Comparison of ENCODE assay signal across 19 mouse cellular contexts in the genomic region with DNA sequence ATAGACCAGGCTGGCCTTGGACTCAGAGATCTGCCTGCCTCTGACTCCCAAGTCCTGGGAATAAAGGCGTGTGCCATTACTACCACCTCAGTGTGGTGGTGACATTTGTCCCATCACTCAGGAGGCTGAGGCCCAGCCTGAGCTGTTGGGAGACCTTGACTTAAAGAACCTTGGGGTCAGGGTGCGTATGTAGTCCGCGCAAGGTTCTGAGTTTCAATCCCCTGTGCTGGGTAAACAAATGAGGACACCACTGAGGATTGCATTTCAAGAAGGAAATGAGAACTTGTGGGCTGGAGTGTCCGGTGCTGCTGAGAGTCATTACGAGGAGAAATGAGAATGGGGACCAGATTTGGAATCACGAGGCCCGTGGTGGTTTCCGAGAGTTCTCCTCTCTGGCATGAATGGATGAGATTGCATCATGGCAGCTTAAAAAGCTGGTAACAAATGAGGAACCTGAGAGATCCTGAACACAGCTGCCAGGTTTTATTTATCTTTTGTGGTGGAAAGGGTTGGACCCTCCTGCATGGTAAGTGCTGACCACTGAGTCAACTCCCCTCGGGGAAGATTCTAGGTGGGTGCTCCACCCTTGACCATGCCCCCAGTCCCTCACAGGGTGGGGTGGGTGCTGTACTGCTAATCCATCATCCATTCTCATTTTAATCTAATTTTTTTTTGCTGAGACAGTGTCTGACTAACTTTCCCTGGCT. TPM values are rescaled to one million over a fixed set of nuclear protein-coding genes. Genes with fewer than 3 reads are reported as not detected.
DNase-seq lines count a peak whose midpoint lies in the region; ATAC-seq and TF ChIP-seq lines count a peak whose summit lies in the region.
"Had no signal": no experiment of that assay in that cellular context is flagged by ENCODE, and none has a peak within 500 bp of the region (broad histone marks: within the 10 kb centered on the region; RNA-seq: fewer than 3 reads in every experiment).

No protein-coding gene starts in this region.

- 71% methylated on average over 10 of the region's 10 CpGs for WGBS in kidney, adult 2 months
- 71% methylated on average over 10 of the region's 10 CpGs for WGBS in kidney, embryonic 16.5 days

- TF ChIP-seq CTCF in kidney, adult 2 months (conservative IDR thresholded peaks at IDR 0.05; ENCODE audit: insufficient read depth, insufficient read length, low read depth, low read length), result no peak
- no peak for TF ChIP-seq CTCF in CH12.LX (conservative IDR thresholded peaks at IDR 0.05 in 1 of 2, IDR thresholded peaks at IDR 0.05 in 1 of 2; ENCODE audit: low read depth in 2 of 2, low read length in 2 of 2)

- peak; percentile 98 for TF ChIP-seq EP300 in CH12.LX (IDR thresholded peaks at IDR 0.05; ENCODE audit: low read length)

- ATAC-seq in kidney, embryonic 16.5 days (ENCODE audit: low FRiP score, low TSS enrichment), result no peak
- ATAC-seq in granulocyte monocyte progenitor cell, adult 5-6 weeks (replicated peaks; ENCODE audit: poor library complexity, severe bottlenecking), result peak; percentile 96
- ATAC-seq in megakaryocyte progenitor cell, adult 5-6 weeks (replicated peaks; ENCODE audit: poor library complexity), result peak; percentile 93
- ATAC-seq: forebrain, postnatal 0 days; hindbrain, postnatal 0 days; midbrain, embryonic 13.5 days had no signal

- H3K4me1 ChIP-seq in kidney, adult 2 months (ENCODE audit: control insufficient read depth, insufficient read depth, low read length), result no peaks in the 10 kb centered on the region
- H3K4me1 ChIP-seq in kidney, embryonic 16.5 days (ENCODE audit: insufficient read depth, low read length), result no peaks in the 10 kb centered on the region
- H3K4me1 ChIP-seq in CH12.LX (ENCODE audit: control insufficient read depth in 1 of 2, insufficient read depth in 2 of 2), result peaks cover 32 to 78% of the 10 kb centered on the region in 2 experiments
- H3K4me1 ChIP-seq: midbrain, embryonic 13.5 days; neural tube, embryonic 12.5 days had no signal

- H3K4me3 ChIP-seq in kidney, adult 2 months (ENCODE audit: insufficient read depth, low read depth, low read length), result no peak overlapping the region
- no peak overlapping the region for H3K4me3 ChIP-seq in kidney, embryonic 16.5 days (ENCODE audit: low read length)
- H3K4me3 ChIP-seq in CH12.LX (replicated peaks in 1 of 3; ENCODE audit: low read depth in 2 of 3, low read length in 2 of 3, poor library complexity in 1 of 3), result peak overlapping the region; percentile 20 to 38 (median 26)
- H3K4me3 ChIP-seq: layer of hippocampus, adult 2 months; midbrain, embryonic 13.5 days; neural tube, embryonic 12.5 days had no signal

- no peak for TF ChIP-seq POLR2A in kidney, adult 2 months (IDR thresholded peaks at IDR 0.05; ENCODE audit: low read depth, low read length)
- TF ChIP-seq POLR2A in CH12.LX (IDR thresholded peaks at IDR 0.05; ENCODE audit: low read depth, low read length), result peak; percentile 45; the same call in 1 of the 2 replicates

- H3K4me2 ChIP-seq in kidney, embryonic 16.5 days (replicated peaks; ENCODE audit: low read depth, low read length), result no peak overlapping the region
- peak overlapping the region; percentile 31; the same call in 1 of the 2 replicates for H3K4me2 ChIP-seq in CH12.LX (ENCODE audit: insufficient read depth, low read depth, poor library complexity, severe bottlenecking)
- H3K4me2 ChIP-seq: midbrain, embryonic 13.5 days; neural tube, embryonic 12.5 days had no signal

- no peaks in the 10 kb centered on the region for H3K36me3 ChIP-seq in kidney, adult 2 months (ENCODE audit: control insufficient read depth, insufficient read depth, low read length)
- H3K36me3 ChIP-seq in kidney, embryonic 16.5 days (ENCODE audit: insufficient read depth, low read length), result no peaks in the 10 kb centered on the region
- peaks cover 6 to 19% of the 10 kb centered on the region in 2 experiments for H3K36me3 ChIP-seq in CH12.LX (replicated peaks in 1 of 2; ENCODE audit: control insufficient read depth in 1 of 2, insufficient read depth in 1 of 2, low read length in 1 of 2)
- H3K36me3 ChIP-seq: midbrain, embryonic 13.5 days; neural tube, embryonic 12.5 days had no signal

- TF ChIP-seq RAD21 in CH12.LX (IDR thresholded peaks at IDR 0.05; ENCODE audit: low read depth, low read length), result peak; percentile 2

- no peak overlapping the region for H3K9ac ChIP-seq in kidney, embryonic 16.5 days (replicated peaks; ENCODE audit: low read length)
- peak overlapping the region; percentile 94 for H3K9ac ChIP-seq in CH12.LX (ENCODE audit: insufficient read depth, low read depth)
- H3K9ac ChIP-seq: forebrain, postnatal 0 days; liver, embryonic 14.5 days; midbrain, embryonic 13.5 days; neural tube, embryonic 12.5 days had no signal

- peaks cover 36% of the 10 kb centered on the region for H3K79me2 ChIP-seq in CH12.LX (replicated peaks; ENCODE audit: control insufficient read depth, extremely low read depth, insufficient read depth, poor library complexity, severe bottlenecking)

- dilution Hi-C loops in CH12.LX (cut with MboI; ENCODE audit: extremely low pct_ligation_motif_present, extremely low pct_unique_long_range_greater_than_20kb, low sequenced_read_pairs), result no loop called here

- no peaks in the 10 kb centered on the region for H3K27me3 ChIP-seq in kidney, adult 2 months (replicated peaks; ENCODE audit: control insufficient read depth, insufficient read depth, low read length)
- no peaks in the 10 kb centered on the region for H3K27me3 ChIP-seq in kidney, embryonic 16.5 days (ENCODE audit: insufficient read depth, low read length)
- H3K27me3 ChIP-seq in CH12.LX (replicated peaks), result no peaks in the 10 kb centered on the region
- H3K27me3 ChIP-seq: midbrain, embryonic 13.5 days; neural tube, embryonic 12.5 days had no signal

- no peaks in the 10 kb centered on the region for H3K9me3 ChIP-seq in kidney, embryonic 16.5 days (ENCODE audit: low read length)
- no peaks in the 10 kb centered on the region for H3K9me3 ChIP-seq in CH12.LX (replicated peaks; ENCODE audit: low read length)
- H3K9me3 ChIP-seq: midbrain, embryonic 13.5 days; neural tube, embryonic 12.5 days had no signal

- no peak overlapping the region for H3K27ac ChIP-seq in kidney, adult 2 months (ENCODE audit: insufficient read depth, low read depth, low read length)
- no peak overlapping the region for H3K27ac ChIP-seq in kidney, embryonic 16.5 days (ENCODE audit: low read length)
- H3K27ac ChIP-seq in CH12.LX (ENCODE audit: insufficient read depth, low read depth), result peak overlapping the region; percentile 93
- H3K27ac ChIP-seq: hindbrain, postnatal 0 days; layer of hippocampus, adult 2 months; liver, embryonic 14.5 days; midbrain, embryonic 13.5 days; neural tube, embryonic 12.5 days had no signal

- in situ Hi-C loops in CH12.LX (cut with MboI; ENCODE audit: low pct_ligation_motif_present, low pct_unique_long_range_greater_than_20kb, low sequenced_read_pairs), result loop anchor here (5.0 kb wide), 1 partner anchor 39 kb away; no protein-coding TSS in a partner anchor

- DNase-seq in kidney, adult 2 months, result peak; percentile 29
- peak; percentile 96 for DNase-seq in CH12.LX (ENCODE audit: extremely low read depth)
- no peak for DNase-seq in left cerebral cortex, postnatal 25 days (ENCODE audit: low spot score in 2 of 2)
- no peak for DNase-seq in embryo, embryonic 10.5 days (ENCODE audit: low spot score)
- DNase-seq: cerebellum, adult 18-20 months; forebrain, postnatal 0 days; kidney, adult 8-10 months; spleen, adult 18-20 months had no signal

- intact Hi-C loops in left cerebral cortex, postnatal 25 days (cut with DNase I), result no loop called here

RNA-seq across cellular contexts. Expression of gene Tnfsf9, which starts 7.8 kb away (rescaled TPM):
- 1.6 and 2.5 TPM in 2 replicates for polyA plus RNA-seq in kidney, adult 2 months (2012; rRNA removed)
- polyA plus RNA-seq in kidney, embryonic 16.5 days (2015; fragmentation: Nextera tagmentation; extraction: Ambion mirVana), result 9.9 and 11.7 TPM in 2 replicates
- total RNA-seq in CH12.LX (2012; rRNA removed) (252 and 321 TPM in 2 replicates), CH12.LX (2014; rRNA removed) (106 and 123 TPM in 2 replicates)
- polyA plus RNA-seq in CH12.LX (2012; ENCODE audit: insufficient read length, low read depth), result 129 and 137 TPM in 2 replicates
- total RNA-seq in granulocyte monocyte progenitor cell, adult 5-6 weeks (2014; fragmentation: Nextera tagmentation), result 0.28 and 1.1 TPM in 2 replicates
- 0.60 and 3.0 TPM in 2 replicates for total RNA-seq in granulocyte monocyte progenitor cell, adult 5-6 weeks (2017)
- 1.2 and 2.2 TPM in 2 replicates for total RNA-seq in megakaryocyte progenitor cell, adult 5-6 weeks (2015)
- total RNA-seq in megakaryocyte progenitor cell, adult 5-6 weeks (2017), result 0.27 and 0.29 TPM in 2 replicates
- 1 to 10 TPM in 1 of 2 experiments, not detected in 1; 1.2 TPM for total RNA-seq in left cerebral cortex, postnatal 25 days (2021)

RNA-seq across cellular contexts. Expression of gene Tubb4a, which starts 25.3 kb away (rescaled TPM):
- polyA plus RNA-seq in kidney, adult 2 months (2012; rRNA removed), result 2.1 and 2.9 TPM in 2 replicates
- 25.2 and 31.8 TPM in 2 replicates for polyA plus RNA-seq in kidney, embryonic 16.5 days (2015; fragmentation: Nextera tagmentation; extraction: Ambion mirVana)
- total RNA-seq in CH12.LX (2012; rRNA removed) (0.42 and 0.89 TPM in 2 replicates), CH12.LX (2014; rRNA removed) (0.09 TPM in 1 of 2 replicates, not detected in the other)
- 2.0 and 2.1 TPM in 2 replicates for polyA plus RNA-seq in CH12.LX (2012; ENCODE audit: insufficient read length, low read depth)
- not detected in 2 replicates for total RNA-seq in granulocyte monocyte progenitor cell, adult 5-6 weeks (2014; fragmentation: Nextera tagmentation)
- total RNA-seq in granulocyte monocyte progenitor cell, adult 5-6 weeks (2017), result not detected in 2 replicates
- not detected in 2 replicates for total RNA-seq in megakaryocyte progenitor cell, adult 5-6 weeks (2015)
- total RNA-seq in megakaryocyte progenitor cell, adult 5-6 weeks (2017), result 0.12 TPM in 1 of 2 replicates, not detected in the other
- 100 to 1,000 TPM; 641 to 646 TPM for total RNA-seq in left cerebral cortex, postnatal 25 days (2021)

RNA-seq across cellular contexts. Expression of gene Dennd1c, which starts 34.6 kb away (rescaled TPM):
- polyA plus RNA-seq in kidney, adult 2 months (2012; rRNA removed), result 2.0 and 4.9 TPM in 2 replicates
- polyA plus RNA-seq in kidney, embryonic 16.5 days (2015; fragmentation: Nextera tagmentation; extraction: Ambion mirVana), result 5.6 and 6.8 TPM in 2 replicates
- total RNA-seq in CH12.LX (2012; rRNA removed) (7.2 and 9.7 TPM in 2 replicates), CH12.LX (2014; rRNA removed) (6.8 and 7.1 TPM in 2 replicates)
- 33.9 and 36.9 TPM in 2 replicates for polyA plus RNA-seq in CH12.LX (2012; ENCODE audit: insufficient read length, low read depth)
- total RNA-seq in granulocyte monocyte progenitor cell, adult 5-6 weeks (2014; fragmentation: Nextera tagmentation), result 24.7 and 27.1 TPM in 2 replicates
- total RNA-seq in granulocyte monocyte progenitor cell, adult 5-6 weeks (2017), result 2.9 and 3.0 TPM in 2 replicates
- 7.6 and 11.5 TPM in 2 replicates for total RNA-seq in megakaryocyte progenitor cell, adult 5-6 weeks (2015)
- 3.5 and 8.8 TPM in 2 replicates for total RNA-seq in megakaryocyte progenitor cell, adult 5-6 weeks (2017)
- 1 to 10 TPM in 1 of 2 experiments, under 1 TPM in 1; 0.78 to 2.2 TPM for total RNA-seq in left cerebral cortex, postnatal 25 days (2021)

RNA-seq across cellular contexts. Expression of gene Cd70, which starts 36.7 kb away (rescaled TPM):
- polyA plus RNA-seq in kidney, adult 2 months (2012; rRNA removed), result 0.13 TPM in 1 of 2 replicates, not detected in the other
- not detected in 2 replicates for polyA plus RNA-seq in kidney, embryonic 16.5 days (2015; fragmentation: Nextera tagmentation; extraction: Ambion mirVana)
- 483 and 965 TPM in 2 replicates for total RNA-seq in CH12.LX (2012; rRNA removed)
- total RNA-seq in CH12.LX (2014; rRNA removed), result 261 and 321 TPM in 2 replicates
- polyA plus RNA-seq in CH12.LX (2012; ENCODE audit: insufficient read length, low read depth), result 121 and 137 TPM in 2 replicates
- not detected in 2 replicates for total RNA-seq in granulocyte monocyte progenitor cell, adult 5-6 weeks (2014; fragmentation: Nextera tagmentation)
- total RNA-seq in granulocyte monocyte progenitor cell, adult 5-6 weeks (2017), result not detected in 2 replicates
- total RNA-seq in megakaryocyte progenitor cell, adult 5-6 weeks (2015), result not detected in 2 replicates
- not detected in 2 replicates for total RNA-seq in megakaryocyte progenitor cell, adult 5-6 weeks (2017)
- under 1 TPM in 1 of 2 experiments, not detected in 1; 0.44 TPM for total RNA-seq in left cerebral cortex, postnatal 25 days (2021)
- total RNA-seq: forebrain, postnatal 0 days; gastrocnemius, adult 8-10 months; layer of hippocampus, adult 2 months had no signal
- polyA plus RNA-seq: heart, postnatal 0 days; liver, embryonic 14.5 days; neural tube, embryonic 12.5 days; testis, adult 2 months had no signal

RNA-seq across cellular contexts. Expression of gene Slc25a23, which starts 53.3 kb away (rescaled TPM):
- polyA plus RNA-seq in kidney, adult 2 months (2012; rRNA removed), result 121 and 124 TPM in 2 replicates
- 11.2 and 14.0 TPM in 2 replicates for polyA plus RNA-seq in kidney, embryonic 16.5 days (2015; fragmentation: Nextera tagmentation; extraction: Ambion mirVana)
- total RNA-seq in CH12.LX (2012; rRNA removed) (5.1 and 6.9 TPM in 2 replicates), CH12.LX (2014; rRNA removed) (1.4 and 2.2 TPM in 2 replicates)
- 12.1 and 13.8 TPM in 2 replicates for polyA plus RNA-seq in CH12.LX (2012; ENCODE audit: insufficient read length, low read depth)
- 15.2 and 23.8 TPM in 2 replicates for total RNA-seq in granulocyte monocyte progenitor cell, adult 5-6 weeks (2014; fragmentation: Nextera tagmentation)
- 1.6 and 1.7 TPM in 2 replicates for total RNA-seq in granulocyte monocyte progenitor cell, adult 5-6 weeks (2017)
- total RNA-seq in megakaryocyte progenitor cell, adult 5-6 weeks (2015), result 10.9 and 13.4 TPM in 2 replicates
- 1.6 and 2.0 TPM in 2 replicates for total RNA-seq in megakaryocyte progenitor cell, adult 5-6 weeks (2017)
- total RNA-seq in left cerebral cortex, postnatal 25 days (2021), result 100 to 1,000 TPM; 338 to 348 TPM

Comparison
In these comparisons a context has a peak if more than half of its experiments do, and no peak if none do; other contexts are left out.
1. DNase-seq: peak in kidney, adult 2 months (single experiment) and CH12.LX (single experiment); none in left cerebral cortex, postnatal 25 days (0 of 2) and embryo, embryonic 10.5 days (single experiment).
2. H3K4me3 ChIP-seq: peak in CH12.LX (3 of 3); none in kidney, adult 2 months (single experiment) and kidney, embryonic 16.5 days (single experiment).
3. RNA of gene Tnfsf9, which starts 7.8 kb away (total RNA-seq): 106 to 321 TPM in CH12.LX; 0.28 to 3.0 TPM in granulocyte monocyte progenitor cell, adult 5-6 weeks, 1.2 TPM in left cerebral cortex, postnatal 25 days and 0.27 to 2.2 TPM in megakaryocyte progenitor cell, adult 5-6 weeks; every median in the first group is over 10 times any median in the second.
4. RNA of gene Tubb4a, which starts 25.3 kb away (total RNA-seq): 641 to 646 TPM in left cerebral cortex, postnatal 25 days; 0.09 to 0.89 TPM in CH12.LX, 0.12 TPM in megakaryocyte progenitor cell, adult 5-6 weeks and not detected in granulocyte monocyte progenitor cell, adult 5-6 weeks; every median in the first group is over 100 times any median in the second.